In genomic region chr8:87475551-87475950, GRCm38 (mm10) we compare ENCODE assay signal across 16 mouse cellular contexts. TPM values are rescaled to one million over a fixed set of nuclear protein-coding genes. Genes with fewer than 3 reads are reported as not detected.
DNase-seq lines count a peak whose midpoint lies in the region; ATAC-seq lines count a peak whose summit lies in the region.
"Had no signal": no experiment of that assay in that cellular context is flagged by ENCODE, and none has a peak within 500 bp of the region (broad histone marks: within the 10 kb centered on the region; RNA-seq: fewer than 3 reads in every experiment).

No protein-coding gene starts in this region.

- H3K4me1 ChIP-seq in neural tube, embryonic 12.5 days = peaks cover 26% of the 10 kb centered on the region
- peaks cover 52% of the 10 kb centered on the region for H3K4me1 ChIP-seq in midbrain, embryonic 13.5 days (replicated peaks)

- H3K9ac ChIP-seq in neural tube, embryonic 12.5 days = no peak overlapping the region
- no peak overlapping the region for H3K9ac ChIP-seq in midbrain, embryonic 13.5 days (replicated peaks)

- intact Hi-C loops in gastrocnemius, postnatal 36 days (cut with DNase I) = loop anchor here (10.0 kb wide), 1 partner anchor 261 kb away; no protein-coding TSS in a partner anchor

- H3K36me3 ChIP-seq in neural tube, embryonic 12.5 days = no peaks in the 10 kb centered on the region
- no peaks in the 10 kb centered on the region for H3K36me3 ChIP-seq in midbrain, embryonic 13.5 days
- H3K36me3 ChIP-seq: embryonic facial prominence, embryonic 10.5 days had no signal

- H3K27me3 ChIP-seq in neural tube, embryonic 12.5 days (replicated peaks) = peaks cover 40% of the 10 kb centered on the region
- H3K27me3 ChIP-seq in midbrain, embryonic 13.5 days = peaks cover 40% of the 10 kb centered on the region

- WGBS in neural tube, embryonic 12.5 days = 52% methylated on average over 3 of the region's 3 CpGs
- 17% methylated on average over 3 of the region's 3 CpGs for WGBS in midbrain, embryonic 13.5 days

- H3K4me3 ChIP-seq in neural tube, embryonic 12.5 days = no peak overlapping the region
- H3K4me3 ChIP-seq in midbrain, embryonic 13.5 days (replicated peaks) = no peak overlapping the region
- H3K4me3 ChIP-seq: embryonic facial prominence, embryonic 10.5 days; megakaryocyte, embryonic 14.5 days had no signal

- peak overlapping the region; percentile 36 for H3K4me2 ChIP-seq in neural tube, embryonic 12.5 days (replicated peaks)
- H3K4me2 ChIP-seq in midbrain, embryonic 13.5 days (replicated peaks) = peak overlapping the region; percentile 26
- H3K4me2 ChIP-seq: liver, embryonic 11.5 days had no signal

- no peak overlapping the region for H3K27ac ChIP-seq in neural tube, embryonic 12.5 days
- no peak overlapping the region for H3K27ac ChIP-seq in midbrain, embryonic 13.5 days
- H3K27ac ChIP-seq: embryonic facial prominence, embryonic 10.5 days had no signal

- no peak for DNase-seq in neural tube, embryonic 10.5 days (ENCODE audit: extremely low spot score, low spot score)
- DNase-seq in cerebellum, postnatal 36 days = peak; percentile 45 to 53
- no peak for DNase-seq in gastrocnemius, postnatal 36 days
- no peak for DNase-seq in Muller cell, postnatal 12 days (ENCODE audit: inconsistent ontology term)
- no peak for DNase-seq in adrenal gland, adult 8-10 months
- DNase-seq: right cerebral cortex, postnatal 14 days; thymus, adult 2 months had no signal

- no peaks in the 10 kb centered on the region for H3K9me3 ChIP-seq in neural tube, embryonic 12.5 days
- no peaks in the 10 kb centered on the region for H3K9me3 ChIP-seq in midbrain, embryonic 13.5 days
- H3K9me3 ChIP-seq: embryonic facial prominence, embryonic 10.5 days had no signal

- no peak for ATAC-seq in neural tube, embryonic 12.5 days (ENCODE audit: low FRiP score, low read depth)
- no peak for ATAC-seq in midbrain, embryonic 13.5 days
- ATAC-seq: CD4-positive, CD25-positive, alpha-beta regulatory T cell, adult 4 months had no signal

RNA-seq across cellular contexts. Expression of gene Cbln1, which starts 3.1 kb away (rescaled TPM):
- polyA plus RNA-seq in neural tube, embryonic 12.5 days (2016; fragmentation: Nextera tagmentation; extraction: Ambion mirVana) = 14.1 and 14.7 TPM in 2 replicates
- polyA plus RNA-seq in midbrain, embryonic 13.5 days (2015; fragmentation: Nextera tagmentation; extraction: Ambion mirVana) = 11.3 and 12.9 TPM in 2 replicates
- total RNA-seq in gastrocnemius, postnatal 36 days (2021) = not detected
- total RNA-seq in adrenal gland, adult 8-10 months (2022) = under 1 TPM in 3 of 4 experiments, not detected in 1; 0.18 to 0.70 (median 0.41) TPM
- total RNA-seq: granulocyte monocyte progenitor cell, adult 5-6 weeks had no signal
- polyA plus RNA-seq: CD4-positive, CD25-positive, alpha-beta regulatory T cell, adult 4 months; kidney, embryonic 16.5 days; lung, embryonic 16.5 days had no signal

Comparison
In these comparisons a context has a peak if more than half of its experiments do, and no peak if none do; other contexts are left out.
1. DNase-seq: peak in cerebellum, postnatal 36 days (2 of 2); none in neural tube, embryonic 10.5 days (single experiment), gastrocnemius, postnatal 36 days (0 of 2), Muller cell, postnatal 12 days (single experiment) and adrenal gland, adult 8-10 months (single experiment).